Mouse (Mus musculus): Measurements from ENCODE around the gene Pbrm1.

Gene Pbrm1

DNA sequence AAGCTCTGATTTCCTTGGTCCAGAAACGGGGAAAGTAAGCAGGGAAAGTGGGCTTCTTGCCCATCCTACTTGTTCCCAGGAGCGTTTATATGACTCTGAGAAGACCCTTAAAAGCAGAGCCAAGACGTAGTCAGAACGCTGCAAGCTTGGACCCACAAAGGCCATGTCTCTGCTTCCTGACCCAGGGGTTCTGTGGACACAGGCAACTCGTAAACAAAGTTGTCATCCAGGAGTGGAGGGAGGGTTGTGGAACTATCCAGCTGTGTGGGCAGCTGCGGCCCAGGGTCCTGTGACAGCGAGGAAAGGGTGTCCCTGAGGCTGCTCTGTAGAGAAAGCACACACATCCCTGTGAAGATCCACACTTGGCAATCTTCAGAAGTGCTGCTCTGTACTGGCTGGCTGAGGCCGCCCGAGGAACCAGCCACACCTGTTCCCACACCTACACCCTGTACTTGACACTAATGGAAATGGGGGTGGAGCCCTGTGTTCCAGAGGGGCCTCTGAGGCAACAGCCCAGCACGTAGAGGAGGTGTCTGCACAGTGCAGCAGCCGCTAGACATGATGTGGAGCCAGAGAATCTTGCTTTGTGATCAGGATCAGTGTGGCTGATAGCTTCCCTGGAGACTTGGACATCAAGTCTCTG is 114.2 kb downstream of the Pbrm1 start:
- DNase-seq (ENCODE audit: low spot score in 2 of 2), result no peak

GRCm38 (mm10) chr14:31134015-31135000 is 115.4 kb downstream of the Pbrm1 start:
- no peak for DNase-seq (ENCODE audit: low spot score in 2 of 2)

DNA sequence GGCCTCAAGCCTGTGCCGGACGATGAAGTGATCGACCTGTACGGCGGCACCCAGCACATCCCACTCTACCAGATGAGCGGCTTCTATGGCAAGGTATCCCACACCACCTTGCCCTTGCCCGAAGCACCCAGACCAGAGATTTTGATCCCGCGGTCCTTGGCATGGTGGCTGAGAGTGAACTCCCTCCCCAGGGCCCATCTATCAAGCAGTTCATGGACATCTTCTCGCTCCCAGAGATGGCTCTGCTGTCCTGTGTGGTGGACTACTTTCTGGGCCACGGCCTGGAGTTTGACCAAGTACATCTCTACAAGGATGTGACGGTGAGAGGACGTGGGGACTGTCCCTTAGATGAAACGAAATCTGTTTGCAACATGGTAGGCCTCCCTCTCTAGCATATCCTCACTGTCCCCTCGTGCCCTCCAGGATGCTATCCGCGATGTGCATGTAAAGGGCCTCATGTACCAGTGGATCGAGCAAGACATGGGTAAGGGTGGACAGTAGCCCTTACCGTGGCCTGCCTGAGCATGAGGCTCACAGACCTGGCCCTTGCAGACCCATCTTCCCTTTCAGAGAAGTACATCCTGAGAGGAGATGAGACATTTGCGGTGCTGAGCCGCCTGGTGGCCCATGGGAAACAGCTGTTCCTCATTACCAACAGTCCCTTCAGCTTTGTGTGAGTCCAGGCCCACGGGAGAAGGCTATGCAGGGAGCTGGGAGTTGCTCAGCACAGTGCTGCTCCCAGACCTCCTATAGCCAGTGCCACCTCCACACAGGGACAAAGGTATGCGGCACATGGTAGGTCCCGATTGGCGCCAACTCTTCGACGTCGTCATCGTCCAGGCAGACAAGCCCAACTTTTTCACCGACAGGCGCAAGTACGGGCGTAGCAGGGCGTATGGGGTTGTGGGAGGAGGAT is 116.8 kb downstream of the Pbrm1 start:
- no peak for DNase-seq (ENCODE audit: low spot score in 2 of 2)

- no peak for DNase-seq (ENCODE audit: low spot score in 2 of 2)
These were observed 117.7 kb downstream of the Pbrm1 start for GRCm38 (mm10) chr14:31136411-31137280.

GRCm38 (mm10) chr14:31137281-31137595 is 118.3 kb downstream of the Pbrm1 start:
- DNase-seq (ENCODE audit: low spot score in 2 of 2), result no peak

DNA sequence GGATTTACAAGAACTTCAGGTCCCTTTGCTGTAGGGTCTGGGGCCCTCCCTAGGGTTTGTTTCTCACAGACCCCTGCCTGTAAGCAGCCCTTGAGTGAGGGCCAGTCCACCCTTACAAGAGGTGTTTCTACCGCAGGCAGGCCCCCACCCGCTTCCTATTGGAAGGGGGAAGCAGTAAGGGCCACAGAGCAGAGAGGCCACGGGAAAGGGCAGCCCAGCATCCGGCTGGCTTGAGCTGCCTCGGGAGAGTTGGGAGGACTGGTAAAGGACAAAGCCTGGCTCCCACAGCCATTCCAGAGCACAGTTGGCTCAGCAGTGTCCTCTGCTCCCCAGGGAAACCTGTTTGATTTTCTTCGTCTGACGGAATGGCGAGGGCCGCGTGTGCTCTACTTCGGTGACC is 118.9 kb downstream of the Pbrm1 start:
- no peak for DNase-seq (ENCODE audit: low spot score in 2 of 2)

DNA sequence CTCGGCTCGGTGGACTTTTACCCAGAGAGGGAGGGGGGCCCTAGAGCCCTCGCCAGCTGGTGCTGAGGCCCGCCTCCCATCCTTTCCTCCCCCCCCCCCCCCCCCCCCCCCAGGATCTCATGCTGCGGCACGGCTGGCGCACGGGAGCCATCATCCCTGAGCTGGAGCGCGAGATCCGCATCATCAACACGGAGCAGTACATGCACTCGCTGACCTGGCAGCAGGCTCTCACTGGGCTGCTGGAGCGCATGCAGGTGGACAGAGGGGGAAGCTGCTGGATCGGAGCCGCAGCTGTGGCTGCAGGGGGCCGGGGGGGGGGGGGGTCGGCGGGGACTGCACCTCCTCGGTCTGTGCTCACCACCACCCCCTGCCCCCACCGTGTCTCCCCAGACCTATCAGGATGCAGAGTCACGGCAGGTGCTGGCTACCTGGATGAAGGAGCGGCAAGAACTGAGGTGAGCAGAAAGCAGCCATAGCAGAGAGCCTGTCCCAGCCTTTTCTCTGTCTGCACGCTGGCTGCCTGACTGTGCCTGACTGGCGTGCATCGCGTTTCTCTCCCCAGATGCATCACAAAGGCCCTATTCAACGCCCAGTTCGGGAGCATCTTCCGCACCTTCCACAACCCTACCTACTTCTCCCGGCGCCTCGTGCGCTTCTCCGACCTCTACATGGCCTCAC is 119.4 kb downstream of the Pbrm1 start:
- DNase-seq (ENCODE audit: low spot score in 2 of 2), result no peak

- DNase-seq (ENCODE audit: low spot score in 2 of 2), result no peak
These were observed 120.0 kb downstream of the Pbrm1 start for GRCm38 (mm10) chr14:31138897-31139429.

GRCm38 (mm10) chr14:31139666-31140065 is 120.7 kb downstream of the Pbrm1 start:
- no peak for DNase-seq (ENCODE audit: low spot score in 2 of 2)

DNA sequence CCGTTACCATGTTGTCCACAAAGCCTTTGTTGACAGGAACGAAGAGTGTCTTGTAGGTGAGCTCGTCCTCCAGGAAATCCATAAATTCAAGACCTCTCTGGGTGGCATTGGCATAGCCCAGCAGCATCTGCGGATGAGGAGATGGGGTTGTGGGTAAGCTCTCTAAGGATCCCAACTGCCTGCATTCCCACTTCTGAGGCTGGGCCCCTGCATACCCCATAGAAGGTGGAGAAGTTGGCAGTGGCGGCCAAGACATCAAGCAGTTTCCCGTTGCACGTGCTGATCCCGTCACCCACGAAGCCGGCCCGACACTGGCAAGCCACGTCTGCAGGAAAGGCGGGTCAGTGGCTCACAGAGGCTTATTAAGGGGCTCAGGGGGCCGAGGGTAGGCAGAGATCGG is 121.2 kb downstream of the Pbrm1 start:
- no peak for DNase-seq (ENCODE audit: low spot score in 2 of 2)

- no peak for DNase-seq (ENCODE audit: low spot score in 2 of 2)
These were observed 122.1 kb downstream of the Pbrm1 start for GRCm38 (mm10) chr14:31141011-31141410.

GRCm38 (mm10) chr14:31145694-31146093 is 126.8 kb downstream of the Pbrm1 start:
- no peak for DNase-seq (ENCODE audit: low spot score in 2 of 2)

- no peak for DNase-seq (ENCODE audit: low spot score in 2 of 2)
These were observed 141.5 kb downstream of the Pbrm1 start for GRCm38 (mm10) chr14:31160196-31161150.

DNA sequence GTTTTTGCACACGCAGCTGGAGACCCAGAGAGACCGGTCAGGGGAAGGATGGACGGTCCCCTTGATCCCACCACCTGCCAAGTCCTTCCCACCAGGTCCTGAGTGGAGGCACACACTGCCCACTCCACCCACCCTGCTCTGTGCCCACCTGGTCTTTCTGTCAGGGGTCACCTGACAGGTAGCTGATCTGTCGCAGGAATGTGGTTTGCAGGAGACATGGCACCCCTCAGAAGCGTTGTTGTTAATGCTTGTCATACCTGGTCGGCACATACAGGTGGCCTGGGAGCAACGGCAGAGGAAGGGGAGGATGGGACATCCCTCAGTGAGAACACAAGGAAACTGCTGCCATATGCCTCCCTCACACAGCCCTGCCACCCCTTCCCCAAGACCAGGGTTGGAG is 142.3 kb downstream of the Pbrm1 start:
- DNase-seq (ENCODE audit: low spot score in 2 of 2), result no peak

DNA sequence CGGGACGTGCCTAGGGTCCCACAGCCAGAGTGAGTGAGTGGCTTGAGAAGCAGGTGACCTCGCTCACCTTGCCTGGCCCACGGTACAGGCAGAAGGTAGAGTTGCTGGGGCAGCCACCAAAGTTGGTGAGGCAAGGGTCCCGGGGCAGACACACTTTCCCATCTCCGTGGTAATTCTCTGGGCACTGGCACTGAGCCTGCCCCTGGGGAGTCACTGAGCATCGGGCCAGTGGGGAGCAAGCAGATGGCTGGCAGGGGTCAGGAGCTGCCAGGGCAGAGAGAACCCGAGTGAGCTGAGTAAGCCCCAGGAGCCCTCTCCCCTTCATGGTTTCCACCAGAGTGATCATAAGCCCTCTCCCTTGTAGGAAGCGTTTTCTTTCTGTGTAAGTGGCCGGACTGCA is 142.7 kb downstream of the Pbrm1 start:
- no peak for DNase-seq (ENCODE audit: low spot score in 2 of 2)

GRCm38 (mm10) chr14:31164067-31164466 is 145.1 kb downstream of the Pbrm1 start:
- no peak for DNase-seq (ENCODE audit: low spot score in 2 of 2)

GRCm38 (mm10) chr14:31165010-31165409 is 146.1 kb downstream of the Pbrm1 start:
- DNase-seq (ENCODE audit: low spot score in 2 of 2), result no peak

DNA sequence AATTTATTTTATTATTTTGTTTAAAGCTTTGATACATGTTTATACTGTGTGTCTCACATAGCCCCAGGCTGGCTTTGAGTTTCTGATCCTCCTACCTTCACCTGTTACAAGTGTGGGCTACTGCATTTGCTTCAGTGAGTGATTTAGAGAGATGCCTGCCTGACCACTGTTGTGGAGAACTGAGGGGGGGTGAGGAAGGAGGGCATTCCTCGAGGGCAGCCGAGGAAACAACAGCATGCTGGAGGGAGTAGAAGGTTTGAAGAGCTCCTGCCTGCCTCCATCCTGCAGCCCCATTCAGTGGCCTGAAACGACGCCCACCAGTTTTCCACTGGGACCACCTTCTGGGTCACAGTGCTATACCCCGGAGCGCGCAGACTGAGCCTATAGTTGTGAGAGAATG is 146.5 kb downstream of the Pbrm1 start:
- DNase-seq (ENCODE audit: low spot score in 2 of 2), result no peak

DNA sequence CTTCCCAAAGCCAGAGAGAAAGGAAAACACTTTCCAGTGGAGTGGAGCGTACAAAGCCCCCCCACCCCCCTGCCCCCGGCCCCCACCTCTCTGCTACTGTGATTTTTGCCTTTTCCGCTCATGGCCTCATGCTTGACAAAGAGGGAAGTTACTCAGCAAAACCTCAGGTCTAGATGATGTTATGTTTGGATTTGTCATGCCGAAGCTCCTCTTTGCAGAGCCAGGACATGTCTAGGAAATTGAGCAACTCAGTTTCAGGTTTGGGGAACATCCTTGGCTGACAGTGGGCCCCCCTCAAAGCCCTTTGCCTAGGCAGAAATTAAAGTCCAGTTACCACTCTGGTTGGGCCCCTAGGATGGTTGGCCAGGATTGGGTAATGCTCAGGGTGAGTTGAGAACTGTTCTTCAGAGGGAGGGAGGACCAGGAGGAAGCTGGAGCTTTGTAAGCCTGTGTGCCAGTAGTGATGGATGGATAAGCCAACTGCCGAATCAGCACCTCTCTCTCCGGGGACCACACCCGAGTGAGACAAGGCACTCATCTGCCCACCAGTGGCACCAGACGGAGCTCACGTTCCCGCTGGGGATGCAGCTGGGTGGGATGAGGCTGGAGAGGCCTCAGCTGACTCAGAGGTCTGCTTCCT is 147.2 kb downstream of the Pbrm1 start:
- DNase-seq (ENCODE audit: low spot score in 2 of 2), result peak in 1 of 2 experiments; percentile 43

All from right cerebral cortex, adult 2 months (tissue).